Mouse (Mus musculus) limb, embryonic 12.5 days (tissue): ENCODE measurements around the gene Zkscan4. TPM values are rescaled to one million over a fixed set of nuclear protein-coding genes. Genes with fewer than 3 reads are reported as not detected.
"Not testable (repeated sequence)": the region's sequence is repeated elsewhere in the genome, so short reads cannot be mapped to it uniquely, and the experiment has no call there.

ENCODE experiments used
- ATAC-seq: fragments of 200-750 bp; cut with Nextera tagmentation; 2 replicates; pipeline ENCODE4 v1.8.0; 2017; ENCODE audit warnings: low read depth, moderate TSS enrichment; ENCODE audit not compliant: insufficient number of reproducible peaks, insufficient read depth, low FRiP score, low TSS enrichment
- H3K27ac ChIP-seq: fragments of 300-500 bp; sonication (generic); 2 replicates; pipeline ENCODE4 v1.5.1; 2016; ENCODE audit warnings: mild to moderate bottlenecking, moderate library complexity
- H3K27me3 ChIP-seq: fragments of 300-500 bp; sonication (generic); 2 replicates; pipeline ENCODE4 v1.6.1; 2016; ENCODE audit warnings: mild to moderate bottlenecking, moderate library complexity
- H3K36me3 ChIP-seq: fragments of 300-500 bp; sonication (generic); 2 replicates; pipeline ENCODE4 v1.6.1; 2016; ENCODE audit warnings: mild to moderate bottlenecking, moderate library complexity
- H3K4me1 ChIP-seq: fragments of 300-500 bp; sonication (generic); replicated peaks from 2 replicates; pipeline ENCODE4 v1.6.1; 2016
- H3K4me2 ChIP-seq: fragments of 300-500 bp; sonication (generic); 2 replicates; pipeline ENCODE4 v1.6.1; 2016; ENCODE audit warnings: mild to moderate bottlenecking, moderate library complexity
- H3K4me3 ChIP-seq: fragments of 300-500 bp; sonication (generic); replicated peaks from 2 replicates; pipeline ENCODE4 v1.5.1; 2016; ENCODE audit warnings: mild to moderate bottlenecking
- H3K9ac ChIP-seq: fragments of 300-500 bp; sonication (generic); replicated peaks from 2 replicates; pipeline ENCODE4 v1.6.1; 2016; ENCODE audit warnings: mild to moderate bottlenecking, moderate library complexity
- H3K9me3 ChIP-seq: fragments of 300-500 bp; sonication (generic); 2 replicates; pipeline ENCODE4 v1.6.1; 2016; ENCODE audit warnings: mild to moderate bottlenecking, moderate library complexity
- WGBS: fragments of 180-500 bp; shearing (Covaris S2); methylation state at CpG from one replicate; pipeline ENCODE4 v1.1.7; 2016; 5-methylcytosine and 5-hydroxymethylcytosine counted together
- polyA plus RNA-seq: library from polyadenylated mRNA; unstranded; fragments of >200 nt; fragmentation: Nextera tagmentation; extraction: Ambion mirVana; gene quantifications from 2 replicates; pipeline ENCODE4 v1.2.1, GENCODE M21; 2016

The Zkscan4 gene
- polyA plus RNA-seq, result 3.6 and 4.1 TPM in 2 replicates

GRCm38 (mm10) chr13:21478759-21479670 lies at the start of gene Zkscan4, which contains the start of gene Gm10065:
Zkscan4 (plus strand) TSS chr13:21478907.
Gm10065 (minus strand) TSS chr13:21479441.
- H3K4me2 ChIP-seq, result peak within 1 kb of the TSS; percentile 67
- H3K4me1 ChIP-seq, H3K27me3 ChIP-seq, H3K9me3 ChIP-seq, H3K36me3 ChIP-seq: not testable (repeated sequence)
- H3K4me3 ChIP-seq, result peak within 1 kb of the TSS; percentile 55
- peak; percentile 75 for ATAC-seq
- peak within 1 kb of the TSS; percentile 78 for H3K27ac ChIP-seq
- H3K9ac ChIP-seq, result peak within 1 kb of the TSS; percentile 70
- WGBS, result 4% methylated on average over 29 of the region's 31 CpGs

GRCm38 (mm10) chr13:21435476-21435875 lies 43.2 kb upstream of the Zkscan4 start:
- Histone ChIP-seq H3K9me3 (no peaks in the 10 kb centered on the region), H3K4me3 (no peak overlapping the region), H3K9ac (no peak overlapping the region), H3K27ac (no peak overlapping the region), H3K4me1 (peaks cover 8% of the 10 kb centered on the region), H3K36me3 (no peaks in the 10 kb centered on the region), H3K4me2 (no peak overlapping the region), H3K27me3 (no peaks in the 10 kb centered on the region)
- WGBS, result 82% methylated on average over 4 of the region's 4 CpGs
- no peak for ATAC-seq

GRCm38 (mm10) chr13:21440503-21441206 lies 38.1 kb upstream of the Zkscan4 start, which contains the start of gene Pgbd1:
Pgbd1 (minus strand) TSS chr13:21441058.
- WGBS, result under 1% methylated on average over 32 of the region's 32 CpGs
- ATAC-seq, result peak; percentile 80

GRCm38 (mm10) chr13:21441207-21441572 lies 37.5 kb upstream of the Zkscan4 start:
- H3K9me3 ChIP-seq, result no peaks in the 10 kb centered on the region
- H3K27me3 ChIP-seq, result no peaks in the 10 kb centered on the region
- peak overlapping the region; percentile 74 for H3K4me2 ChIP-seq
- peak overlapping the region; percentile 57 for H3K4me3 ChIP-seq
- no peak overlapping the region for H3K9ac ChIP-seq
- H3K36me3 ChIP-seq, result peaks cover 32% of the 10 kb centered on the region
- WGBS, result 19% methylated on average over 10 of the region's 10 CpGs
- no peak for ATAC-seq
- peaks cover 12% of the 10 kb centered on the region for H3K4me1 ChIP-seq
- peak overlapping the region; percentile 83; the same call in 1 of the 2 replicates for H3K27ac ChIP-seq

More at GRCm38 (mm10) chr13:21440503-21441206, 38.1 kb upstream of the Zkscan4 start, which contains the start of gene Pgbd1:
- no peaks in the 10 kb centered on the region for H3K27me3 ChIP-seq
- H3K4me3 ChIP-seq, result peak within 1 kb of the TSS; percentile 57
- peaks cover 26% of the 10 kb centered on the region for H3K36me3 ChIP-seq
- no peaks in the 10 kb centered on the region for H3K9me3 ChIP-seq
- H3K4me2 ChIP-seq, result peak within 1 kb of the TSS; percentile 74
- H3K9ac ChIP-seq, result peak within 1 kb of the TSS; percentile 75
- peaks cover 12% of the 10 kb centered on the region for H3K4me1 ChIP-seq
- peak within 1 kb of the TSS; percentile 83 for H3K27ac ChIP-seq

GRCm38 (mm10) chr13:21446796-21447195 lies 31.9 kb upstream of the Zkscan4 start:
- Histone ChIP-seq H3K36me3 (peaks cover 75% of the 10 kb centered on the region), H3K4me3 (no peak overlapping the region), H3K27me3 (no peaks in the 10 kb centered on the region), H3K4me2 (no peak overlapping the region), H3K4me1 (no peaks in the 10 kb centered on the region), H3K9me3 (no peaks in the 10 kb centered on the region), H3K9ac (no peak overlapping the region), H3K27ac (no peak overlapping the region)
- no peak for ATAC-seq
- 90% methylated on average over 9 of the region's 9 CpGs for WGBS

- WGBS, result 83% methylated on average over 16 of the region's 16 CpGs
- ATAC-seq, result no peak
Measured at GRCm38 (mm10) chr13:21447856-21448614, 30.7 kb upstream of the Zkscan4 start.

GRCm38 (mm10) chr13:21453042-21453441 lies 25.7 kb upstream of the Zkscan4 start:
- Histone ChIP-seq H3K9ac (peak overlapping the region; percentile 70), H3K4me3 (peak overlapping the region; percentile 60), H3K9me3 (no peaks in the 10 kb centered on the region), H3K4me2 (peak overlapping the region; percentile 68), H3K4me1 (peaks cover 9% of the 10 kb centered on the region), H3K27ac (peak overlapping the region; percentile 67; the same call in 1 of the 2 replicates), H3K27me3 (0 out of 2 replicates have a peak, but pooled peaks cover 4% of the 10 kb centered on the region), H3K36me3 (peaks cover 27% of the 10 kb centered on the region)
- ATAC-seq, result no peak
- WGBS, result 4% methylated on average over 13 of the region's 13 CpGs

More at GRCm38 (mm10) chr13:21447856-21448614, 30.7 kb upstream of the Zkscan4 start:
- Histone ChIP-seq H3K27me3 (no peaks in the 10 kb centered on the region), H3K4me2 (no peak overlapping the region), H3K36me3 (peaks cover 75% of the 10 kb centered on the region), H3K9me3 (no peaks in the 10 kb centered on the region), H3K4me3 (no peak overlapping the region), H3K9ac (no peak overlapping the region), H3K27ac (no peak overlapping the region), H3K4me1 (peaks cover 9% of the 10 kb centered on the region)

- Histone ChIP-seq H3K36me3 (peaks cover 23% of the 10 kb centered on the region), H3K27me3 (0 out of 2 replicates have a peak, but pooled peaks cover 4% of the 10 kb centered on the region), H3K4me3 (peak within 1 kb of the TSS; percentile 60), H3K4me1 (peaks cover 9% of the 10 kb centered on the region), H3K4me2 (peak within 1 kb of the TSS; percentile 68), H3K27ac (peak within 1 kb of the TSS; percentile 67; the same call in 1 of the 2 replicates), H3K9me3 (no peaks in the 10 kb centered on the region), H3K9ac (peak within 1 kb of the TSS; percentile 70)
- ATAC-seq, result peak; percentile 81
- under 1% methylated on average over 23 of the region's 23 CpGs for WGBS
Measured at GRCm38 (mm10) chr13:21453449-21453848, 25.3 kb upstream of the Zkscan4 start, which contains the start of gene Zscan26. Zscan26 (minus strand) TSS chr13:21453730.

- WGBS, result 91% methylated on average over 3 of the region's 3 CpGs
- Histone ChIP-seq H3K4me1 (peaks cover 9% of the 10 kb centered on the region), H3K27ac (no peak overlapping the region), H3K9ac (no peak overlapping the region), H3K4me2 (peak overlapping the region; percentile 68; the same call in 1 of the 2 replicates), H3K27me3 (0 out of 2 replicates have a peak, but pooled peaks cover 4% of the 10 kb centered on the region), H3K36me3 (peaks cover 16% of the 10 kb centered on the region), H3K9me3 (no peaks in the 10 kb centered on the region), H3K4me3 (no peak overlapping the region)
- no peak for ATAC-seq
Measured at GRCm38 (mm10) chr13:21454133-21454532, 24.6 kb upstream of the Zkscan4 start.

- 12% methylated on average over 4 of the region's 4 CpGs for WGBS
- H3K4me1 ChIP-seq, result peaks cover 9% of the 10 kb centered on the region
- no peak overlapping the region for H3K9ac ChIP-seq
- H3K4me3 ChIP-seq, result no peak overlapping the region
- H3K27ac ChIP-seq, result no peak overlapping the region
- H3K9me3 ChIP-seq, result no peaks in the 10 kb centered on the region
- 0 out of 2 replicates have a peak, but pooled peaks cover 9% of the 10 kb centered on the region for H3K27me3 ChIP-seq
- ATAC-seq, result no peak
- peaks cover 5% of the 10 kb centered on the region for H3K36me3 ChIP-seq
- no peak overlapping the region for H3K4me2 ChIP-seq
Measured at GRCm38 (mm10) chr13:21456347-21456746, 22.4 kb upstream of the Zkscan4 start.
